Mouse (Mus musculus) adrenal gland (tissue): ENCODE measurements at regions not wholly inside any gene's neighbourhood (a gene's known extent, or its start where the extent isn't known, plus 50 kb on each side); places are given as distances from the start of the nearest gene placed in this dataset.

Source experiments
- intact Hi-C: fragments of 180-260 bp; cut with DNase I; formaldehyde crosslinking; loops from one replicate; pipeline ENCODE4 v1.15.1; 2025

- intact Hi-C loops, result no loop called here
These were observed 191.1 kb upstream of the Ahr start for GRCm38 (mm10) chr12:35725910-35726309.

DNA sequence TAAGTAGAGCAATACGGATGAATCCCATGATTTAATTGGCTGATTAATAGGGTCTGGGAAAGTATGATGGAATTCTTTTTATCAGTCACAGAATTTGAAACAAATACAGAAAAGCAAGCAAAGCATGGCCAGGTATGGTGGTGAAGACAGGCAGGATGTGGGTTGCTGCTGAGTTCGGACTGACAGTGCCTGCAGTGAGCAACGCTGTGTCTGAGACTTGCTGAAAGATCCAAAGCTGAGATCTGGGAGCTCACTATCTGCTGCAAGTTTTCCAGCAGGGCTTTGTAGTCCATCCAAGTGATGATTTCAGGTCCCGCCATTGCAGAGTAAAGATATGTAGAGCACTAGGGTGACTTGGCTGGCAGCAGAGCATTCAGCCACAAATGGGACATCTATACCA is 189.3 kb upstream of the Ahr start:
- intact Hi-C loops, result no loop called here

GRCm38 (mm10) chr12:35712671-35713070 is 177.8 kb upstream of the Ahr start:
- intact Hi-C loops, result no loop called here

- intact Hi-C loops, result no loop called here
These were observed 176.8 kb upstream of the Ahr start for GRCm38 (mm10) chr12:35711549-35712070.

- intact Hi-C loops, result no loop called here
These were observed 175.5 kb upstream of the Ahr start for GRCm38 (mm10) chr12:35710323-35710722.

GRCm38 (mm10) chr12:35703479-35703878 is 168.6 kb upstream of the Ahr start:
- intact Hi-C loops, result no loop called here

- intact Hi-C loops, result no loop called here
These were observed 167.8 kb upstream of the Ahr start for GRCm38 (mm10) chr12:35702674-35703073.

GRCm38 (mm10) chr12:35694253-35694652 is 159.4 kb upstream of the Ahr start:
- intact Hi-C loops, result no loop called here

GRCm38 (mm10) chr12:35690914-35691313 is 156.1 kb upstream of the Ahr start:
- intact Hi-C loops, result no loop called here

- intact Hi-C loops, result no loop called here
These were observed 151.4 kb upstream of the Ahr start for GRCm38 (mm10) chr12:35686231-35686630.

DNA sequence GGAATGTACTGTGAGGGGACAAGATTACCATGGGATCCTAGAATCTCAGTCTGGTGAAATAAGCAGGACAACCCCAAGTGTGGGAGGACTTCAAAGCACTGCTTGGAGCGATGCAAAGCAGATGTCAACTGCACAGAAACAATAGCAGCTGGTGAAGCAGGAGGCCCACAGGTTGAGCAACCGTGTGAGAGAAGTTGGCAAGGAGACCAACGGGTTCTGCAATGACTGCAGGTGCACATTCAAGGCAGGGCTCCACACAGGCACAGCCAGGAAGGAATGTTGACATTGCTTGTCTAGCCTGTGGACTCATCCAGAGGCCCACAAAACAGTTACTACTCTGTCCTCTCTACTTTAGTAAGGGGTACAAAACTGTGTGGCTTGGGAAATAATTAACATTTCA is 150.4 kb upstream of the Ahr start:
- intact Hi-C loops, result no loop called here

GRCm38 (mm10) chr12:35681864-35682449 is 147.1 kb upstream of the Ahr start:
- intact Hi-C loops, result no loop called here

- intact Hi-C loops, result no loop called here
These were observed 145.1 kb upstream of the Ahr start for GRCm38 (mm10) chr12:35679903-35680302.

GRCm38 (mm10) chr12:35679025-35679424 is 144.2 kb upstream of the Ahr start:
- intact Hi-C loops, result no loop called here

DNA sequence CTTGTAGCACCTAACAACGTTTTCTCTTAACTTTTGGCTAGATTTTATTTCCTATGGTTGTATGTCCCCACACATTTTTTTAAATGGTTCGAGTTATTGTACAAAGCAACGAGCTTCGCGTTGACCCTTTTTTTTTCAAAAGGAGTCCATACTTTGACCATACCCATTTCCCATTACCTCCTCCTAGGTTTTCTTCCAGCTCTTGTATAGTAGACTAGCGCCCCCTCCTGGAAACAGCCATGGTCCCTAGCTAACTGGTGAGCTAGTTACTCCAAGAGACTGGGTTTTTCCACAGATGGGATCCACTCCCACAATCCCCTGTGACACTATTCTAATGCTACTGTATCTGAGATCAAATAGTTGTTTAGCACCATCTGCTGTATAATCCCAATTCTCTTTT is 139.6 kb upstream of the Ahr start:
- intact Hi-C loops, result loop anchor here (5.0 kb wide), 2 partner anchors 367 to 457 kb away; no protein-coding TSS in a partner anchor

- intact Hi-C loops, result loop anchor here (5.0 kb wide), 2 partner anchors 364 to 454 kb away; no protein-coding TSS in a partner anchor
These were observed 136.1 kb upstream of the Ahr start for GRCm38 (mm10) chr12:35670980-35671379.

DNA sequence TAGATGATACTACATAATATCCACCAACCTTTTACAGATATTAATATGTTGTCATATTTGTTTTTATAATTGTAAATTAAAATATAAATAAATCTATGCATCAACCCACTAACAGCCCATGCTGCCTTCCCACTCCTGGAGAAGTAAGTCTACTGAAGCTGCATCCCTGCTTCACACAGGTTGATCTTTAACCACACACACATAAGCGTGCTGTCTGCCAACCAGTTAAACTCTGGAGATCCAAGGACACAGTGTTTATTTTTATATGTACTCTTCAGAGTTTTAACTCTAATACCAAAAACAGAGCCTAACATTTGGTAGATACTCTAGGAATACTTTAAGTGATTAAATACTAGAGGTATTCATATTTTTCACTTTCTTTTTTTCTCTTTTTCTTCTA is 133.9 kb upstream of the Ahr start:
- intact Hi-C loops, result no loop called here

DNA sequence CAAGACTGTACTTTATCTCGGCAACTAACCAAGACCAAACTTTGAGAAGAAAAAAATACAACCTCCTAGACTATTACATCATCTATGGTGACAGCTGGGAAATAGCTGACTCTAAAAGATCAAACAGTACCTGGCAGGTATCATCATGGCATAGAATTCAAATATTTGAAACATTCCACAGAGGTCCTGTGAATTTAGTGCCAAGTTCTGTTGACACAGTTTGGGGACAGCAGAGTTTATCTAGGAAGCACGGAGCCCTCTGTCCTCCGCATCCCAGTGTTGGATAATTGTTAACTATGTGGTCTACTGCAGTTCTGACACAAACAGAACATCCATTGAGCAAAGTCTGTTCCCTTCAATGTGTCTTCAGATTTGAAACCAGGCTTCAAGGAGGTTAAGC is 132.9 kb upstream of the Ahr start:
- intact Hi-C loops, result no loop called here

DNA sequence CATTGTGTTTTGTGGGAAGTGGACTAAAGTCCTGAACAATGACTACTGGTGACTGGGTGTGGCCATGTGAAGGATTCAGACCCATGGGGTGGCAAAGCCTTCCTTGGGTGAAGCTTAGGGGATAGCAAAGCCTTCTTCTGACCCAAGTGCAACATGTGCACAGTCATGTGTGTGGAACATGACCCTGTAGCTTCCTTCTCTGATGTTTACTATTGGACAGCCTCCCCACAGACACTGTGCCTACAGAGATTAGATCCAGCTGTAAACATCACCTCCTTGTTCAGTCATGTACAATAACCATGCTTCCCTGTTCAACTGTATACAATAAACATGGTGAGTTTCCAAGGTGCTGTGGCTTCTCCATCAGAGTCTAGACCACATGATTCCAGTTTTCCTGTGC is 132.4 kb upstream of the Ahr start:
- intact Hi-C loops, result no loop called here

GRCm38 (mm10) chr12:35666062-35666461 is 131.2 kb upstream of the Ahr start:
- intact Hi-C loops, result no loop called here

DNA sequence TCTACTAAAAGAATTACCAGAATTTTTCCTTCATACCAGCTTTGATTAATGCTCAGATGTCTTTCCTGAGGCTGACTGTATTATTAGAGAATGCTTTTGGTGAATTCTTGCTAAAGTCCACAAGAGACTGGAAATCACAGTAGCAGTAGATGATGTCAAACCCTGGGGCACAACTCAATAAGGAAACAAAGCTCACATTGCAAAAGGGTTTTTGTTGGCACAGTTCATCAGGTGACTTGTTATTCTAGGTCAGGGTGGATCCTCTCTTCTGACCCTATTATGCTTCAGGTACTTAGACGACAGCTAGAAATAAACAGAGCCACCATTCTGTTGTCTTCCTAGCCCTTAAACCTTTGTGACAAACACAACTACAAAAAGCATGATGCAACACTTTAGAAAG is 128.2 kb upstream of the Ahr start:
- intact Hi-C loops, result no loop called here

- intact Hi-C loops, result no loop called here
These were observed 121.7 kb upstream of the Ahr start for GRCm38 (mm10) chr12:35656563-35656962.

DNA sequence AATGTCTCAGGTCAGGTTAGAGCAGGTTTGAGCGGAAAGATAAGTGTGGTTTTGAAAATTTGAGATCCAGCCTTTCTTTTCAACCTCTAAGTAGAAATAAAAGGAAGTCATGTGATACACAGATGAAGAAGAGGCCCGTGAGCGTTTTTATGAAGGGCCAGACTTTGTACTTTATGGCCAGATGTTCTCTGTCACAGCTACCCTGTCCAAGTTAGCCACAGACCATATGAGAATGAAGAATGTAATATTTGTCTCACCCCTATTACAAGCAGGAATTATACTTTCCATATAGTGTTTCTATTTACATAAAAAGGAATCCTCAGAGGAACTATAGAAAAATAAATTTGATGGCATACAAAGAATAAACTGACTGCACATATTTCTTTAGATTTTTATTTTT is 114.9 kb upstream of the Ahr start:
- intact Hi-C loops, result no loop called here

- intact Hi-C loops, result no loop called here
These were observed 107.6 kb upstream of the Ahr start for GRCm38 (mm10) chr12:35642473-35642872.
